Mouse (Mus musculus) natural killer cell, adult 2 months (primary cell): ENCODE measurements around the gene Lsm10.

ENCODE experiments used
- DNase-seq, 2 experiments: peaks; one replicate each; pipeline ENCODE4 v3.0.0; 2022; ENCODE audit warnings: low spot score in 2 of 2

Gene Lsm10

GRCm38 (mm10) chr4:126118651-126119050 is 22.2 kb downstream of the Lsm10 start:
- no peak for DNase-seq

GRCm38 (mm10) chr4:126119051-126119450 is 22.6 kb downstream of the Lsm10 start:
- DNase-seq, result no peak

- no peak for DNase-seq
These were observed 23.6 kb downstream of the Lsm10 start for GRCm38 (mm10) chr4:126120052-126120451.

- no peak for DNase-seq
These were observed 24.1 kb downstream of the Lsm10 start for GRCm38 (mm10) chr4:126120506-126120905.

GRCm38 (mm10) chr4:126123309-126124040 is 27.1 kb downstream of the Lsm10 start:
- DNase-seq, result no peak

- DNase-seq, result no peak
These were observed 34.1 kb downstream of the Lsm10 start for GRCm38 (mm10) chr4:126130502-126130901.

GRCm38 (mm10) chr4:126131290-126132121 is 35.1 kb downstream of the Lsm10 start:
- no peak for DNase-seq

- no peak for DNase-seq
These were observed 36.3 kb downstream of the Lsm10 start for GRCm38 (mm10) chr4:126132636-126133264.

- DNase-seq, result no peak
These were observed 37.8 kb downstream of the Lsm10 start for GRCm38 (mm10) chr4:126134236-126134635.

- no peak for DNase-seq
These were observed 38.2 kb downstream of the Lsm10 start for GRCm38 (mm10) chr4:126134639-126135038.

- no peak for DNase-seq
These were observed 41.4 kb downstream of the Lsm10 start for GRCm38 (mm10) chr4:126137773-126138172.

GRCm38 (mm10) chr4:126141021-126141420 is 44.6 kb downstream of the Lsm10 start:
- DNase-seq, result no peak

GRCm38 (mm10) chr4:126145396-126145795 is 49.0 kb downstream of the Lsm10 start:
- DNase-seq, result no peak

GRCm38 (mm10) chr4:126146974-126147532 is 50.6 kb downstream of the Lsm10 start:
- no peak for DNase-seq

- DNase-seq, result no peak
These were observed 51.2 kb downstream of the Lsm10 start, which contains the start of gene Eva1b for GRCm38 (mm10) chr4:126147533-126148160. TSS of gene Eva1b (plus strand) at chr4:126147744.
